Mouse (Mus musculus) Patski (cell line): Measurements from ENCODE around the gene Ptprm. TPM values are rescaled to one million over a fixed set of nuclear protein-coding genes. Genes with fewer than 3 reads are reported as not detected.

Source experiments
- ATAC-seq: fragments of 100-300 bp; one replicate; pipeline ENCODE4 v1.8.0; 2021
- CTCF ChIA-PET: fragments of 350-600 bp; sonication (Branson Sonifier 250); formaldehyde crosslinking; loops from one replicate; lab custom pipeline; 2022; ENCODE audit warnings: inconsistent platforms; lab: Charles Lee
- POLR2A ChIA-PET: fragments of 350-600 bp; sonication (Branson Sonifier 250); formaldehyde crosslinking; loops from one replicate; lab custom pipeline; 2022; ENCODE audit warnings: antibody characterized with exemption, inconsistent platforms; lab: Charles Lee
- DNase-seq: peaks from one replicate; pipeline ENCODE4 v3.0.0-alpha.2; 2011; ENCODE audit warnings: low read depth, low spot score
- H3K27me3 ChIP-seq: fragments of 371-371 bp; one replicate; pipeline ENCODE4 v1.5.1; 2021
- CTCF ChIP-seq: fragments of 100-300 bp; IDR thresholded peaks from one replicate; pipeline ENCODE4 v1.5.1; 2021
- in situ Hi-C: fragments of 300-500 bp; cut with MboI; formaldehyde crosslinking; loops from 3 replicates; pipeline ENCODE4 v1.11.1; 2018; ENCODE audit warnings: low pct_unique_long_range_greater_than_20kb, mixed read lengths
- polyA plus RNA-seq: library from polyadenylated mRNA; unstranded; gene quantifications from one replicate; pipeline ENCODE4 v1.2.3, GENCODE M21; 2021

Gene Ptprm
- polyA plus RNA-seq, result 43.7 TPM

DNA sequence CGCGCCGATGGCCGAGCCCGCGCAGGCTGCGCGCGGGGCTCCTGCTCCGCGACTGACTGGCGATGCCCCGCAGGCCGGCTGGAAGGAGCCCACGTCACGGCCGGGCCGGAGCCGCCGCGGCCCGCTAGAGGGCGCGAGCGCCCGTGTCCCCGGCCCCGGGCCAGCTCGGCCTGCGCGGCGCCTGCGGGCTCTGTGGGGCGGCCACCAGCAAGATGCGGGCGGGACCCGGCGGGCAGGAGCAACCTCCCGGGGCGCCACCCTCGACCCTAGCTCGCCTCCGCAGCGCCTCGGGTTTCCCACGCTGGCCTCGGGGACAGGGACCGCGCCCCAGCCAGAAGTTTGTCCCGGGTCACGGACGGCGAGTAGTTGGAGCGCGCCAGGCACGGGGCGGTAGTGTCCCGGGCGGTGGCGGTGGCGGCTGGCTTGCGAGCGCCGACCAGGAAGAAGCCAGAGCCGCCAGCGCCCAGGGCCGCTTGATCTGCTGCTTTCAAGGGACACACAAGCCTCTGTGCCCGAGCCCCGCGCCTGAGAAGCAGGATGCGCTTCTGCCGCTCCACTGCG lies at the start of gene Ptprm:
TSS of gene Ptprm (minus strand) at position 7 of the 561 bp plus-strand sequence.
- no peaks in the 10 kb centered on the region for H3K27me3 ChIP-seq
- in situ Hi-C loops, result loop anchor here (5.0 to 10.0 kb wide), 2 partner anchors 177 to 670 kb away; no protein-coding TSS in a partner anchor
- CTCF ChIA-PET, result interaction anchor here (0.8 to 1.4 kb wide), 4 partner anchors 9 to 231 kb away, joined by 3 to 4 read pairs (median 4); no protein-coding TSS in a partner anchor
- POLR2A ChIA-PET, result no interaction called here
- DNase-seq (no peak), ATAC-seq (peak; percentile 93)
- peak; percentile 86 for TF ChIP-seq CTCF

- ATAC-seq (no peak), DNase-seq (no peak)
- in situ Hi-C loops, result no loop called here
- peaks cover 35% of the 10 kb centered on the region for H3K27me3 ChIP-seq
- TF ChIP-seq CTCF, result no peak
- CTCF ChIA-PET, result no interaction called here
- POLR2A ChIA-PET, result no interaction called here
Observed at GRCm38 (mm10) chr17:67396205-67396604, 41.9 kb upstream of the Ptprm start.

DNA sequence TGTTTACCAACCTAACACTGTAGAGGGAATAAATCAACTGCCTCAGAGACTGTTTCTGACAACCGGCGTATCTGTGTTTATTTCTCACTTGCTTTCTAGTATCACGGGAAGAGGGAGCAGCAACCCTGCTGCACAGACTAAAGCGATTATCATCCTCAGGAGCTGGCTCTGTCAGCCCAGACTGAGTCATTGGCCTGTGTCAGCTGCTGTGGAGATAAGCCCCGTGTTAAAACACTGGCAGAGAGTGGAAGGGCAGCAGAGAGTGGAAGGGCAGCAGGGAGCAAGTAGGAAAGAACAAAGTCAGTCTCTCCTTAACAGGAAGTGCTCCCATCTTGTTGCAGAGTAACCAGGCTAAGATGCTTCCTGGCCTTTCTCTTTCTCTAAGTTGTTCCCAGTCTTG lies 36.6 kb upstream of the Ptprm start:
- TF ChIP-seq CTCF, result no peak
- POLR2A ChIA-PET, result no interaction called here
- ATAC-seq, result no peak
- CTCF ChIA-PET, result no interaction called here
- in situ Hi-C loops, result no loop called here
- DNase-seq, result no peak
- H3K27me3 ChIP-seq, result peaks cover 10% of the 10 kb centered on the region

DNA sequence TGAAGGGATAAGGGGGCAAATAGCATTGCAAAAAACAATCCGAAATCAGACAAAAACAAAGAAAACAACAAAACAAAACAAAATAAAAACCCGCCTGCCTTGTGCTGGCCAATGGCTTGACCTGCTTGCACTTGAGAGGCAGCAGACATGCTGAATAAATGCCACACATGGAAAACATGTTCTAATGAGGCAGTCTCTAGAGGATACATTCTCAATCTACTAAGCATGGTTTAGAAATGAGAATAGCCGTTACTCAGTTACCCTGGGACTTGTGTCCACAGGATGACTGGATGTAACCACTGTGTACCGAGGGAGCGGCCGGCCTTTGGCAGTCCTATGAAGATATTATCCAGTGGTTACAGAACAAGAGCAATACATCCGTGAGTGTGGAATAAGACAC lies 33.9 kb upstream of the Ptprm start:
- ATAC-seq (no peak), DNase-seq (no peak)
- in situ Hi-C loops, result no loop called here
- TF ChIP-seq CTCF, result no peak
- ChIA-PET POLR2A (no interaction called here), CTCF (no interaction called here)
- peaks cover 10% of the 10 kb centered on the region for H3K27me3 ChIP-seq

GRCm38 (mm10) chr17:67385286-67385685 lies 31.0 kb upstream of the Ptprm start:
- TF ChIP-seq CTCF, result no peak
- H3K27me3 ChIP-seq, result peaks cover 6% of the 10 kb centered on the region

GRCm38 (mm10) chr17:67383635-67384034 lies 29.4 kb upstream of the Ptprm start:
- peaks cover 11% of the 10 kb centered on the region for H3K27me3 ChIP-seq
- CTCF ChIA-PET, result interaction anchor here (0.9 kb wide), 1 partner anchor 20 kb away, joined by 3 read pairs; no protein-coding TSS in a partner anchor
- in situ Hi-C loops, result no loop called here
- ATAC-seq (no peak), DNase-seq (no peak)
- no peak for TF ChIP-seq CTCF
- POLR2A ChIA-PET, result no interaction called here

More at GRCm38 (mm10) chr17:67385286-67385685, 31.0 kb upstream of the Ptprm start:
- in situ Hi-C loops, result no loop called here
- CTCF ChIA-PET, result interaction anchor here (1.3 kb wide), 1 partner anchor 815 kb away, joined by 3 read pairs; no protein-coding TSS in a partner anchor
- POLR2A ChIA-PET, result no interaction called here
- no peak for ATAC-seq
- DNase-seq, result no peak

GRCm38 (mm10) chr17:67381618-67382017 lies 27.4 kb upstream of the Ptprm start:
- peaks cover 14% of the 10 kb centered on the region for H3K27me3 ChIP-seq
- in situ Hi-C loops, result no loop called here
- POLR2A ChIA-PET, result no interaction called here
- CTCF ChIA-PET, result interaction anchor here (1.6 kb wide), 2 partner anchors 11 to 21 kb away, joined by 3 to 4 read pairs; no protein-coding TSS in a partner anchor
- ATAC-seq (no peak), DNase-seq (no peak)
- TF ChIP-seq CTCF, result no peak

GRCm38 (mm10) chr17:67367866-67368265 lies 13.6 kb upstream of the Ptprm start:
- in situ Hi-C loops, result loop anchor here (10.0 kb wide), 1 partner anchor 207 kb away; no protein-coding TSS in a partner anchor
- peaks cover 6% of the 10 kb centered on the region for H3K27me3 ChIP-seq
- DNase-seq, result no peak
- TF ChIP-seq CTCF, result no peak
- ATAC-seq, result no peak
- ChIA-PET POLR2A (no interaction called here), CTCF (interaction anchor here (1.7 kb wide), 1 partner anchor 10 kb away, joined by 3 read pairs; no protein-coding TSS in a partner anchor)

GRCm38 (mm10) chr17:67364491-67364890 lies 10.2 kb upstream of the Ptprm start:
- TF ChIP-seq CTCF, result no peak
- ATAC-seq, result no peak
- in situ Hi-C loops, result loop anchor here (10.0 kb wide), 1 partner anchor 210 kb away; no protein-coding TSS in a partner anchor
- ChIA-PET CTCF (interaction anchor here (1.6 to 1.7 kb wide), 2 partner anchors 9 to 19 kb away, joined by 3 to 4 read pairs; no protein-coding TSS in a partner anchor), POLR2A (no interaction called here)
- no peak for DNase-seq
- H3K27me3 ChIP-seq, result peaks cover 6% of the 10 kb centered on the region

GRCm38 (mm10) chr17:67363377-67364070 lies 9.3 kb upstream of the Ptprm start:
- in situ Hi-C loops, result loop anchor here (10.0 kb wide), 1 partner anchor 211 kb away; no protein-coding TSS in a partner anchor
- ATAC-seq (no peak), DNase-seq (no peak)
- no peak for TF ChIP-seq CTCF
- CTCF ChIA-PET, result interaction anchor here (1.6 to 1.7 kb wide), 2 partner anchors 8 to 20 kb away, joined by 3 to 4 read pairs; no protein-coding TSS in a partner anchor
- POLR2A ChIA-PET, result no interaction called here
- H3K27me3 ChIP-seq, result peaks cover 6% of the 10 kb centered on the region
